Mouse (Mus musculus): ENCODE measurements around the gene Derl3. TPM values are rescaled to one million over a fixed set of nuclear protein-coding genes. Genes with fewer than 3 reads are reported as not detected.

Gene Derl3
- polyA plus RNA-seq, 1 experiment, result not detected

DNA sequence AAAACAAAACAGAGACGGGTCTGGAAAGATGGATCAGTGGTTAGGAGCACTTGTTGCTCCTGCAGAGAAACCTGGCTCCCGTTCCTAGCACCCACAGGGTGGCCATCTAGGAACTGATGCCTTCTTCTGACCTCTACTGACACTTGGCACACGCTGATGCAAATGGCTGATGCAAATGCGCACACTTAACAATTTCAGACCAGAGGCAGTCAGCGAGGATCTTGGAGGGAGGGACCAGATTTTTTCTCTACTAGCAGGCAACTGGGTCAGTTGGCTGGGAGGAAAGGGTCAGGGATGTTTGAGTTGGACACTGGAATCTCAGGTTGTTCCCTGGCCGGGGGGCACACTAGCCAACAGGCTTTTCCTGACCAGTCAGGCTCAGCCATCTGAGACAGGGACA is 39.7 kb downstream of the Derl3 start, which contains the start of gene Chchd10:
Gene Chchd10, plus strand, starts transcription at position 240 of the 400 bp plus-strand sequence.
- WGBS, result 73% methylated on average over 6 of the region's 6 CpGs
- no peak within 1 kb of the TSS for H3K27ac ChIP-seq (ENCODE audit: insufficient read depth, low read depth, low read length)
- H3K4me3 ChIP-seq (ENCODE audit: insufficient read depth, low read depth, low read length), result peak within 1 kb of the TSS; percentile 48
- peaks cover 30% of the 10 kb centered on the region for H3K4me1 ChIP-seq (ENCODE audit: control insufficient read depth, insufficient read depth, low read length)
- TF ChIP-seq POLR2A (IDR thresholded peaks at IDR 0.05; ENCODE audit: insufficient read depth, low read depth, low read length) (no peak), CTCF (IDR thresholded peaks at IDR 0.05; ENCODE audit: insufficient read depth, low read depth, low read length) (no peak)

DNA sequence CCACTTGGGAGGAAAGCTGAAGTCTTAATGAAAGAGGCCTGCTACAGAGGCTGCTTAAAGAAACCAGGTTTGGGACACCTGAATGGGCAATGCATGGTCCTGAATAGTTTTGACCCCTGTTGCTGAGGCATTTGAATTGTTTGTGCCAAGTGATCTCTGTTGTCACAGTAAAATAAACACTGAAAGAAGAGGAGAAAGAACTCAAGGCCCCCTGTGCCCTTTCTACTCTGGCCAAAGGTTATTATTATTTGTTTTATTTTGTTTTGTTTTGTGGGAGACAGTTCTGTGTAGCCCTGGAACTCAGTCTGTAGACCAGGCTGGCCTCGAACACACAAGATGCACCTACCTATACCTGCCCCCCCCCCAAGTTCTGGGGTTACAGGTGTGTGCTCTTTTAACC is 41.8 kb downstream of the Derl3 start:
- no peak for TF ChIP-seq POLR2A (IDR thresholded peaks at IDR 0.05; ENCODE audit: insufficient read depth, low read depth, low read length)
- TF ChIP-seq CTCF (IDR thresholded peaks at IDR 0.05; ENCODE audit: insufficient read depth, low read depth, low read length), result no peak
- WGBS, result 81% methylated on average over 1 of the region's 1 CpGs
- Histone ChIP-seq H3K4me3 (ENCODE audit: insufficient read depth, low read depth, low read length) (peak overlapping the region; percentile 96; the same call in 1 of the 2 replicates), H3K27ac (ENCODE audit: insufficient read depth, low read depth, low read length) (peak overlapping the region; percentile 99; the same call in 1 of the 2 replicates), H3K4me1 (ENCODE audit: control insufficient read depth, insufficient read depth, low read length) (peaks cover 35% of the 10 kb centered on the region)

DNA sequence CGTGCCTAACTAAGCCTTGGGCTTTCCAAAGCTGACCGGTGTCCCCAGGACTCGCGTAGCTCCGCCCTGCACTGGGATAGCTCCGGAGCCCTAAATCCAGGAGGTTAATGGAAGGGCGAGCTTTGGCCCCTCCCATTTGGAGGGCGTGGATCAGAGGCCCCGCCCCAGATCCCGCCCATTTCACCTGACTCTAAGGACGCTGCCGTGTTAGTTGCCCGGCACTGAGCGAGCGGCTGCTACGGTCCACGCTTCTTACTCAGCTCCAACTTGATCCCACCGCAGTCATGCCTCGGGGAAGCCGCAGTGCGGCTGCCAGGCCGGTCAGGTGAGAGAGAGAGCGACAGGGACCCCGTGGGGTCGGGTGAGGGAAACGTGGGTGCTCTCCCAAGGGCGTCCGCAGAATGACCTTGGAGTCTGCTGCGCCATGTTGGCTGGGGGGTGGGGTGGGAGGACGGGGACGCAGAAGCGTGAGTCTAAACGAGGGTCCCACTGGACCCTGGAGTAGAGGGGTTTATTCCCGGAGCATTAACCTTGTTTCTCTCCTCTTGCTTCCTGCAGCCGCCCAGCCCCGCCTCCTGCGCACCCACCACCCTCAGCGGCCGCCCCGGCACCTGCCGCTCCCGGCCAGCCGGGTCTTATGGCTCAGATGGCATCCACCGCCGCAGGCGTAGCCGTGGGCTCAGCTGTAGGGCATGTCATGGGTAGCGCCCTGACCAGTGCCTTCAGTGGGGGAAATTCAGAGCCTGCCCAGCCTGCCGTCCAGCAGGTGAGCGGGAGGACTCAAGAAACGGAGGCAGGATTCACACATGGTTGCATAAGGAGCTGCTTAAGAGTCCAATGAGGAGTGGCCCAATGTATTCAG is 42.7 kb downstream of the Derl3 start, which contains the start of gene Mmp11:
Gene Mmp11, minus strand, starts transcription at position 817 of the 862 bp plus-strand sequence.
- TF ChIP-seq POLR2A (IDR thresholded peaks at IDR 0.05; ENCODE audit: insufficient read depth, low read depth, low read length), result peak; percentile 96
- peak; percentile 5; the same call in 1 of the 2 replicates for TF ChIP-seq CTCF (IDR thresholded peaks at IDR 0.05; ENCODE audit: insufficient read depth, low read depth, low read length)
- 3% methylated on average over 51 of the region's 51 CpGs for WGBS
- Histone ChIP-seq H3K4me3 (ENCODE audit: insufficient read depth, low read depth, low read length) (peak within 1 kb of the TSS; percentile 96), H3K27ac (ENCODE audit: insufficient read depth, low read depth, low read length) (peak within 1 kb of the TSS; percentile 99), H3K4me1 (ENCODE audit: control insufficient read depth, insufficient read depth, low read length) (peaks cover 39% of the 10 kb centered on the region)

DNA sequence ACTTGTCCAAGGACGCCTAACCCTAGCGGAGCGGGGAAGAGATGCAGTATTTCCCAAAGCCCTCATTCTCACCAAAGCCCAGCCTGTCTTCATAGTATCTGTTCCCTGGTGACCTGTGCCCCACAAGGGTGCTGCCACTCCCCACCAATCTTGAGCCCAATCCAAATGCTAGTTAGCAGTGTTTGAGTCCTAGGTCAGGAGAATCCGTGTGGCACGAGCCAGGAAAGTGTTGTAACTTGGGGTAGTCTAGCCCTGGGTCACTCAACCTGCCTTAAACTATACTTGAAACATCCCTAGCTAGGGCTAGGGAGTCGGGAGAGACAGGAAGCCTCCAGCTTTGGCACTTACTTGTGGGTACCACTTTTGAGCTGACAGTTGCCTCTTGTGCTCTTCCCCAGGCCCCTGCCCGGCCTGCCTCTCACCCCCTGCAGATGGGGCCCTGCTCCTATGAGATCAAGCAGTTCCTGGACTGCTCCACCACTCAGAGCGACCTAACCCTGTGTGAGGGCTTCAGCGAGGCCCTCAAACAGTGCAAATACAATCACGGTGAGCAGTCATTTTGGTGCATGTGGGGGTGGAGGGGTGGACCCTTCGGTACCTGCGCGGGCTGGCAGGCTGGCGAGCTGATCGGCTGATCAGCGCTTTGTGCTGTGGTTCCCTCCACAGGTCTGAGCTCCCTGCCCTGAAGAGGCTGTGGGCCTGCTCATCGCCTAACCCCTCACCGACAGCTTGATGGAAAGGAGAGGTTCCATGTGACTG is 43.9 kb downstream of the Derl3 start:
- Histone ChIP-seq H3K4me3 (ENCODE audit: insufficient read depth, low read depth, low read length) (peak overlapping the region; percentile 42), H3K27ac (ENCODE audit: insufficient read depth, low read depth, low read length) (peak overlapping the region; percentile 29), H3K4me1 (ENCODE audit: control insufficient read depth, insufficient read depth, low read length) (peaks cover 30% of the 10 kb centered on the region)
- WGBS, result 40% methylated on average over 18 of the region's 18 CpGs
- no peak for TF ChIP-seq POLR2A (IDR thresholded peaks at IDR 0.05; ENCODE audit: insufficient read depth, low read depth, low read length)
- TF ChIP-seq CTCF (IDR thresholded peaks at IDR 0.05; ENCODE audit: insufficient read depth, low read depth, low read length), result no peak

DNA sequence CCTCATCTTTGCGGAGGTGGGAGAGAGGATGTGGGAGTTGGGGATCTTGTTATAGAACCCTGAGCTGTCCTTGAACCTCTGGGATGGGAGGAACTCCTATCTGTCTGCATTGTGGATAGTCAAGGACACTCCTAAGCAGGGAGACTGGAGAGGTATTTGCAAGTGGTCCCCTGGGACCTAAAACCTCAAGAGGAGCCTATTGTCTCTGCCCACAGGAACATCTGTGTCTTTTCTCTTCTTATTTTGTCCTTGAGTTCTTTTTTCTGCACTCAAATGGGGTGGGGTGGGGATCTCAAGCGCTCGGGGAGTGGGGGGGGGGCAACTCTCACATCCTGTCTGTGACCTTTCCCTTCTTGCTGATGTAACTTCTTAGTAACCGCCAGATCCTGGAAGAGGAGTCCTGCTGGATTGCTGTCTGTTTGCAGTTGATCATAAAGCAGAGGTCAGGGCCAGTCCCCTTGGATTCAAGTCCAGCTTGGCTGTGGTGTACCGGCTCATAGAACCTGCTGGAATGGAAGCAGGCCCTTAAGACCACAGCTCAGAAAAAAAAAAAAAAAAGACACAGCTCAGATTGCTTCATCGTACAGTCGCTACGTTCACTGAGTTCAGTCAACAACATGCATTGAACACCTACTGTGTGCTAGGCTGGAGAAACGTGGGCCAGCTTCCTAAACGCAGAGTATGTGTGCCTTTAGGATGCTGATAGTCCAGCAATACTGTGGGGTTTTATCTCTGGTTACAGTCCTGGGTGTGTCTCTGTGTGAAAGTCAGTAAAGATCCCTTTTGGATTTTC is 44.8 kb downstream of the Derl3 start:
- Histone ChIP-seq H3K4me1 (ENCODE audit: control insufficient read depth, insufficient read depth, low read length) (peaks cover 24% of the 10 kb centered on the region), H3K27ac (ENCODE audit: insufficient read depth, low read depth, low read length) (no peak overlapping the region), H3K4me3 (ENCODE audit: insufficient read depth, low read depth, low read length) (peak overlapping the region; percentile 14; the same call in 1 of the 2 replicates)
- TF ChIP-seq CTCF (IDR thresholded peaks at IDR 0.05; ENCODE audit: insufficient read depth, low read depth, low read length) (no peak), POLR2A (IDR thresholded peaks at IDR 0.05; ENCODE audit: insufficient read depth, low read depth, low read length) (no peak)
- WGBS, result 59% methylated on average over 10 of the region's 10 CpGs

DNA sequence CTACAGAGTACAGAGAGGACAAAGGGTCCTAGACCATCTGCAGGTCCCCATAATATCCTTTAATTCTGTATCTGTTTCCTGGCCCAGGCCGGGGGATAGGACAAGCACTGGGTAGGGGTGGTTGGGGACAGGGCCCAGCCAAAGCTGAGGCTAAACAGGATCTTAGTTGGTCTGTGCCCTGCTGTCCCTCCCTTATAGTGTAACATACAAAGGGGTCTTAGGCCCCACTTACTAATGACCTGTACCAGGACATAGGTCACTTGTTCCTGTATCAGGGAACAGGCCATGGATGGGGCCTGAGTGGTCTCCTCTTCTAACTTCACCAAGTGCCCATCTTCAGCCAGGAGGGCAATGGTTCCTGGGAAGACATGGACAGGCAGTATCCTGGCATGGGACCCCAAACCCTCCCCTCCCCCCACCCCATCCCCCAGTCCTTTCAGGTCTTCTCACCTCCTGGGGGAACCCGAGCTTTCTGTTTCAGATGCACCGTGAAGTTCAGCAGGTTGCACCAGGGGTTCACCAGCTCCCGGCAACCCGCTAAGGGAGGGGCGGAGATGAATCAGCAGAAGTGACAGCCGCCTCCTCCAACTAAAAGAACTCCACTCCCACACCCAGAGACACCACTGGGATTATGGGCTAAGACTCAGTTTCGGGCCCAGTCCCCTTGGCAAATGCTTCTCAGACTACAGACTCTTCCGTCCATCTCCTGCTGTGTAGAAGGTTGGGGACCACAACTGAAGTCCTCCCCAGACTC is 46.4 kb downstream of the Derl3 start:
- TF ChIP-seq POLR2A (IDR thresholded peaks at IDR 0.05; ENCODE audit: insufficient read depth, low read depth, low read length) (no peak), CTCF (IDR thresholded peaks at IDR 0.05; ENCODE audit: insufficient read depth, low read depth, low read length) (no peak)
- whole genome bisulfite sequencing, result 43% methylated on average over 9 of the region's 9 CpGs

DNA sequence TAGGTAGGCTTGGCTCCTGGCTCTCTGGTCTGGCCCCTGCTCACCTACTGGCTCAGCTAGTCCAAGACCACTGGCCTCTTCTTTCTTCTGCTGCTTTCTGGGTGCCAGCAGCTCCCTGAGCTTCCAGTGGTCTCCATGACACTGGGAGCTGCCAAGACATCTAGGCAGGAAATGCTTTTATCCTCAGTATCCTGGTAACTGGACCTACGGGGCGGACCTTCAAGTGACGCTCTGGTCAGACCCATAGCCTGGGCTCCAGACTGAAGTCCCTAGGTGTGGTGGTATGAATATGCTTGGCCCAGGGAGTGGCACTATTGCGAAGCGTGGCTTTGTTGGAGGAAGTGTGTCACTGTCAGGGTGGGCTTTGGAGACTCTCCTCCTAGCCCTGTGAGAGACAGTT is 47.3 kb downstream of the Derl3 start, which contains the start of gene Gm867:
Gene Gm867, minus strand, starts transcription at position 153 of the 400 bp plus-strand sequence.
- H3K27ac ChIP-seq (ENCODE audit: insufficient read depth, low read depth, low read length), result no peak within 1 kb of the TSS
- 88% methylated on average over 5 of the region's 5 CpGs for WGBS
- peaks cover 24% of the 10 kb centered on the region for H3K4me1 ChIP-seq (ENCODE audit: control insufficient read depth, insufficient read depth, low read length)
- no peak for TF ChIP-seq POLR2A (IDR thresholded peaks at IDR 0.05; ENCODE audit: insufficient read depth, low read depth, low read length)
- no peak for TF ChIP-seq CTCF (IDR thresholded peaks at IDR 0.05; ENCODE audit: insufficient read depth, low read depth, low read length)
- H3K4me3 ChIP-seq (ENCODE audit: insufficient read depth, low read depth, low read length), result no peak within 1 kb of the TSS

More for the DNA sequence above, 46.4 kb downstream of the Derl3 start:
- no peak overlapping the region for H3K4me3 ChIP-seq (ENCODE audit: insufficient read depth, low read depth, low read length)
- H3K27ac ChIP-seq (ENCODE audit: insufficient read depth, low read depth, low read length), result no peak overlapping the region
- H3K4me1 ChIP-seq (ENCODE audit: control insufficient read depth, insufficient read depth, low read length), result peaks cover 24% of the 10 kb centered on the region

Measured in olfactory bulb, adult 2 months (tissue).